Mouse (Mus musculus) lung, postnatal 0 days (tissue): ENCODE results near the gene Zeb2. TPM values are rescaled to one million over a fixed set of nuclear protein-coding genes. Genes with fewer than 3 reads are reported as not detected.

Experiments
- ATAC-seq: fragments of 200-750 bp; cut with Nextera tagmentation; 2 replicates; pipeline ENCODE4 v1.8.0; 2017; ENCODE audit warnings: moderate library complexity
- DNase-seq: peaks from one replicate; pipeline ENCODE4 v3.0.0-alpha.2; 2016; ENCODE audit warnings: low spot score
- H3K27ac ChIP-seq: fragments of 300-500 bp; sonication (generic); 2 replicates; pipeline ENCODE4 v1.5.1; 2014; ENCODE audit warnings: antibody characterized with exemption, mild to moderate bottlenecking, low read length, mixed read lengths
- H3K27me3 ChIP-seq: fragments of 300-500 bp; sonication (generic); replicated peaks from 2 replicates; pipeline ENCODE4 v1.6.1; 2014; ENCODE audit warnings: low read length, mixed read lengths; ENCODE audit not compliant: insufficient read depth
- H3K36me3 ChIP-seq: fragments of 300-500 bp; sonication (generic); 2 replicates; pipeline ENCODE4 v1.6.1; 2014; ENCODE audit warnings: low read length, mixed read lengths; ENCODE audit not compliant: insufficient read depth
- H3K4me1 ChIP-seq: fragments of 300-500 bp; sonication (generic); 2 replicates; pipeline ENCODE4 v1.6.1; 2014; ENCODE audit warnings: antibody characterized with exemption, low read depth, low read length, mixed read lengths; ENCODE audit not compliant: insufficient read depth
- H3K4me2 ChIP-seq: fragments of 300-500 bp; sonication (generic); replicated peaks from 2 replicates; pipeline ENCODE4 v1.6.1; 2014; ENCODE audit warnings: low read depth, mild to moderate bottlenecking, low read length, moderate library complexity, mixed read lengths
- H3K4me3 ChIP-seq: fragments of 300-500 bp; sonication (generic); 2 replicates; pipeline ENCODE4 v1.5.1; 2014; ENCODE audit warnings: low read depth, low read length
- H3K9ac ChIP-seq: fragments of 300-500 bp; sonication (generic); replicated peaks from 2 replicates; pipeline ENCODE4 v1.6.1; 2014; ENCODE audit warnings: low read depth, mild to moderate bottlenecking
- H3K9me3 ChIP-seq: fragments of 300-500 bp; sonication (generic); 2 replicates; pipeline ENCODE4 v1.6.1; 2016; ENCODE audit warnings: low read length, mixed read lengths
- CTCF ChIP-seq: IDR thresholded peaks from 2 replicates; pipeline ENCODE4 v1.5.1; 2016; ENCODE audit warnings: antibody characterized with exemption, mild to moderate bottlenecking
- EP300 ChIP-seq: IDR thresholded peaks from 2 replicates; pipeline ENCODE4 v1.6.1; 2016; ENCODE audit warnings: antibody characterized with exemption, mild to moderate bottlenecking, control low read depth
- WGBS: fragments of 180-500 bp; shearing (Covaris S2); extraction: QIAGEN DNeasy Blood & Tissue Kit; methylation state at CpG from one replicate; pipeline ENCODE4 v1.1.7; 2014; 5-methylcytosine and 5-hydroxymethylcytosine counted together
- polyA plus RNA-seq: library from polyadenylated mRNA; unstranded; fragments of >200 nt; fragmentation: Nextera tagmentation; extraction: Ambion mirVana; gene quantifications from 2 replicates; pipeline ENCODE4 v1.2.1, GENCODE M21; 2015

Zeb2 gene
- polyA plus RNA-seq, 1 experiment from 2014 or later, result 36.4 TPM

GRCm38 (mm10) chr2:45101040-45101439 lies 16.2 kb downstream of the Zeb2 start:
- no peaks in the 10 kb centered on the region for H3K9me3 ChIP-seq
- WGBS, result 49% methylated on average over 4 of the region's 4 CpGs
- 0 out of 2 replicates have a peak, but pooled peaks cover 2% of the 10 kb centered on the region for H3K4me1 ChIP-seq
- no peaks in the 10 kb centered on the region for H3K27me3 ChIP-seq
- no peak overlapping the region for H3K27ac ChIP-seq
- TF ChIP-seq EP300 (no peak), CTCF (no peak)
- no peak overlapping the region for H3K4me2 ChIP-seq
- DNase-seq (no peak), ATAC-seq (no peak)
- H3K4me3 ChIP-seq, result no peak overlapping the region
- no peaks in the 10 kb centered on the region for H3K36me3 ChIP-seq
- H3K9ac ChIP-seq, result no peak overlapping the region

GRCm38 (mm10) chr2:45100628-45101027 lies 16.6 kb downstream of the Zeb2 start:
- Histone ChIP-seq H3K4me1 (0 out of 2 replicates have a peak, but pooled peaks cover 2% of the 10 kb centered on the region), H3K27me3 (no peaks in the 10 kb centered on the region), H3K36me3 (no peaks in the 10 kb centered on the region), H3K9ac (no peak overlapping the region), H3K27ac (no peak overlapping the region), H3K4me3 (no peak overlapping the region), H3K4me2 (no peak overlapping the region), H3K9me3 (no peaks in the 10 kb centered on the region)
- ATAC-seq (no peak), DNase-seq (no peak)
- 59% methylated on average over 7 of the region's 7 CpGs for WGBS
- TF ChIP-seq CTCF (no peak), EP300 (no peak)

- no peaks in the 10 kb centered on the region for H3K27me3 ChIP-seq
- H3K4me1 ChIP-seq, result 0 out of 2 replicates have a peak, but pooled peaks cover 2% of the 10 kb centered on the region
- no peaks in the 10 kb centered on the region for H3K9me3 ChIP-seq
- H3K36me3 ChIP-seq, result no peaks in the 10 kb centered on the region
- TF ChIP-seq EP300 (no peak), CTCF (no peak)
- DNase-seq (no peak), ATAC-seq (no peak)
- no peak overlapping the region for H3K9ac ChIP-seq
- H3K27ac ChIP-seq, result 0 out of 2 replicates have a peak overlapping the region, but pooled peaks have one; percentile 32
- no peak overlapping the region for H3K4me3 ChIP-seq
- no peak overlapping the region for H3K4me2 ChIP-seq
- WGBS, result 60% methylated on average over 4 of the region's 4 CpGs
These were observed 17.2 kb downstream of the Zeb2 start for GRCm38 (mm10) chr2:45100017-45100416.

GRCm38 (mm10) chr2:45099081-45099480 lies 18.1 kb downstream of the Zeb2 start:
- H3K36me3 ChIP-seq, result 0 out of 2 replicates have a peak, but pooled peaks cover 3% of the 10 kb centered on the region
- no peaks in the 10 kb centered on the region for H3K9me3 ChIP-seq
- no peak overlapping the region for H3K4me2 ChIP-seq
- no peak overlapping the region for H3K9ac ChIP-seq
- WGBS, result 62% methylated on average over 4 of the region's 4 CpGs
- H3K27ac ChIP-seq, result no peak overlapping the region
- DNase-seq (no peak), ATAC-seq (no peak)
- 0 out of 2 replicates have a peak, but pooled peaks cover 5% of the 10 kb centered on the region for H3K4me1 ChIP-seq
- TF ChIP-seq CTCF (no peak), EP300 (no peak)
- H3K27me3 ChIP-seq, result no peaks in the 10 kb centered on the region
- H3K4me3 ChIP-seq, result no peak overlapping the region

- H3K4me1 ChIP-seq, result 0 out of 2 replicates have a peak, but pooled peaks cover 5% of the 10 kb centered on the region
- H3K9me3 ChIP-seq, result no peaks in the 10 kb centered on the region
- DNase-seq, result no peak
- no peak overlapping the region for H3K4me3 ChIP-seq
- 15% methylated on average over 5 of the region's 5 CpGs for WGBS
- H3K4me2 ChIP-seq, result no peak overlapping the region
- no peaks in the 10 kb centered on the region for H3K27me3 ChIP-seq
- 0 out of 2 replicates have a peak, but pooled peaks cover 3% of the 10 kb centered on the region for H3K36me3 ChIP-seq
- peak overlapping the region; percentile 44 for H3K27ac ChIP-seq
- no peak overlapping the region for H3K9ac ChIP-seq
- no peak for ATAC-seq
- TF ChIP-seq CTCF (no peak), EP300 (no peak)
These were observed 19.2 kb downstream of the Zeb2 start for GRCm38 (mm10) chr2:45097969-45098368.

- H3K27ac ChIP-seq, result peak overlapping the region; percentile 44; the same call in 1 of the 2 replicates
- no peak for TF ChIP-seq CTCF
- TF ChIP-seq EP300, result no peak
- WGBS, result 40% methylated on average over 10 of the region's 10 CpGs
- no peaks in the 10 kb centered on the region for H3K9me3 ChIP-seq
- no peak overlapping the region for H3K4me2 ChIP-seq
- 0 out of 2 replicates have a peak, but pooled peaks cover 5% of the 10 kb centered on the region for H3K4me1 ChIP-seq
- no peak for ATAC-seq
- H3K9ac ChIP-seq, result no peak overlapping the region
- H3K36me3 ChIP-seq, result 0 out of 2 replicates have a peak, but pooled peaks cover 3% of the 10 kb centered on the region
- H3K4me3 ChIP-seq, result no peak overlapping the region
- no peak for DNase-seq
- H3K27me3 ChIP-seq, result no peaks in the 10 kb centered on the region
These were observed 20.5 kb downstream of the Zeb2 start for GRCm38 (mm10) chr2:45096638-45097247.
